Mouse (Mus musculus): ENCODE results near the gene Slfn9.
"Not testable (repeated sequence)": the region's sequence is repeated elsewhere in the genome, so short reads cannot be mapped to it uniquely, and the experiment has no call there.

Slfn9 gene

GRCm38 (mm10) chr11:82991469-82992166 is at the start of gene Slfn9:
TSS of gene Slfn9 (minus strand) at chr11:82991830.
- no peak for DNase-seq (ENCODE audit: low read depth, low spot score)

DNA sequence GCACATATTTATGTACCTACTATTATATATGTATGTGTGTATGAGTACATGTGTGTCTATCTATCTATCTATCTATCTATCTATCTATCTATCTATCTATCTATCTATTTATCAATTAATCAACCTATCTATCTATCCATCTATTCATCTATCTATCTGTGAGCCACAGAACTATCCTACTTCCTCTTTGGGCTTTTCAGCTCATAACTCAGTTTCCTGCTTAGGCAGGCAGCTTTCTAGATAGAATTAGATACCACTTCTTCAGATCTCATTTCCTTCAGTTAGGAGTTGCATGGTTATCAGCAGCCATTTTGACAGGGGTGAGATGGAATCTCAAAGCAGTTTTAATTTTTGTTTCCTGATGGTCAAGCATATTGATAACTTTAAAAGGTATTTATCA is 49.4 kb upstream of the Slfn9 start:
- DNase-seq (ENCODE audit: low read depth, low spot score): no peak

DNA sequence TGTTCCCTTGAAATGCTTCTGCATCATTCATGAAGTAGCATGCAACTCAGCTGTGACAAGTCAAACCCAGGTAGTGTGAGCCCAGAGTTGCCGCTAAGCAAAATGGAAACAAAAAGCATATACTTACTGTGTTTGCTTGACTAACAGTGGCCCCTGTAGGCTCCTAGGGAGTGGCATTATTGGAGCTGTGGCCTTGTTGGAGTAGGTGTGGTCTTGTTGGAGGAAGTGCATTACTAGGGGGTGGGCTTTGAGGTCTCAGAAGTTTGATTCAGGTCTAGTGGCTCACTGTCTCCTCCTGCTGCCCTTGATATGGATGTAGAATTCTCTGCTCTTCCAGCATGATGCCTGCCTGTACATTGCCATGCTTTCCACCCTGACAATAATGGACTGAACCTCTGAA is 48.7 kb upstream of the Slfn9 start:
- no peak for DNase-seq (ENCODE audit: low read depth, low spot score)

DNA sequence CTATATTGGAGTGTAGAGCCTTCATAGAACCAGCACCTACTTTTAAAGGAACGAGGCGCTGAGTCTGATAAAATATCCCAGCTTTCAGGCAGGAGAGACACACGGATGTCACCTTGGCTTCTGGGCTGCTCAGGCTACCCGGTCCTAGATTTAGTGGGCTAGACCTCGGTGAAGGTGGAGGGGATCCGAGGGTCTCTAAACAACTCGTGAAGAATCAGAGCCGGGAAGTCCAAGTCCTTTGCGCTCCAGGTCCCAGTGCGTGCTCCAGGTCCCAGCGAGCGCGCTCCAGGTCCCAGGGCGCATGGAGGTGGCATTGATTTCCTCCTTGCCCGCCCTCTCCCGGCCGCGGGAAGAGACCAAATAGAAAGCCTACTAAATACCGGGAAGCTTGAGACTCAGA is 48.2 kb upstream of the Slfn9 start:
- no peak for DNase-seq (ENCODE audit: low read depth, low spot score)

DNA sequence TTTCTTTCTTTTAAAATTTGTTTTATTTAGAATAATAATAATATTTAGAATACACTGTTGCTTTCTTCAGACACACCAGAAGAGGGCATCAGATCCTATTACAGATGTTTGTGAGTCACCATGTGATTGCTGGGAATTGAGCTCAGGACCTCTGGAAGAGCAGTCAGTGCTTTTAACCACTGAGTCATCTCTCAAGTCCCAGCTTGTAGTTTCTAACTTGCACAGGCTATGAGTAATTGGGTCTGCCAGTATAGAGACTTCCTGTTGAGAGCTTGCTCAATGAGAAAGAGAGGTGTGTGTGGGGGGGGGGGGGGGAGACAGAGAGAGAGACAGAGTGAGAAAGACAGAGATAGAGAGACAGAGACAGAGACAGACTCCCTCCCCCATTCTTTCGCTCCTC is 47.5 kb upstream of the Slfn9 start:
- no peak for DNase-seq (ENCODE audit: low read depth, low spot score)

DNA sequence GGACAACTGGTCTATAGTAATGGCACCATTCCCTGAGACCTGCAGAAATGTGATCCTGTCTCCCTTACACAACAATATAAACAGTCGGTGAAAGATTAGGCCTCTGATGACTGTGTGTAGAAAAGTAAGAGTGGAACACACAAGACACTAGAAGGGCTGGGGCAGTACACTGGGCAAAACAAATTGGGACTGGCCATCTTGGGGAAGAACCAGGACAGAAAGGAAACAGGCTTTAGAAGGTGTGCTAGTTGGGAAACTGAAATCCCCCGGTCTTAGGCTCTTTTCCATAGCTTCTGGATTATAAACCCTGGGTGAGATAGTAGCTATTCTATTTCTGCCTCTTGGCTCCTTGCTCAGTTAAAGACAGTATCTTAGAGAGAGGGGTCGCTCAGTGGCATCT is 47.1 kb upstream of the Slfn9 start:
- not testable (repeated sequence) for DNase-seq (ENCODE audit: low read depth, low spot score)

GRCm38 (mm10) chr11:83020621-83021020 is 29.0 kb upstream of the Slfn9 start, which contains the start of gene Slfn8:
TSS of gene Slfn8 (minus strand) at chr11:83020810.
- no peak for DNase-seq (ENCODE audit: low read depth, low spot score)

DNA sequence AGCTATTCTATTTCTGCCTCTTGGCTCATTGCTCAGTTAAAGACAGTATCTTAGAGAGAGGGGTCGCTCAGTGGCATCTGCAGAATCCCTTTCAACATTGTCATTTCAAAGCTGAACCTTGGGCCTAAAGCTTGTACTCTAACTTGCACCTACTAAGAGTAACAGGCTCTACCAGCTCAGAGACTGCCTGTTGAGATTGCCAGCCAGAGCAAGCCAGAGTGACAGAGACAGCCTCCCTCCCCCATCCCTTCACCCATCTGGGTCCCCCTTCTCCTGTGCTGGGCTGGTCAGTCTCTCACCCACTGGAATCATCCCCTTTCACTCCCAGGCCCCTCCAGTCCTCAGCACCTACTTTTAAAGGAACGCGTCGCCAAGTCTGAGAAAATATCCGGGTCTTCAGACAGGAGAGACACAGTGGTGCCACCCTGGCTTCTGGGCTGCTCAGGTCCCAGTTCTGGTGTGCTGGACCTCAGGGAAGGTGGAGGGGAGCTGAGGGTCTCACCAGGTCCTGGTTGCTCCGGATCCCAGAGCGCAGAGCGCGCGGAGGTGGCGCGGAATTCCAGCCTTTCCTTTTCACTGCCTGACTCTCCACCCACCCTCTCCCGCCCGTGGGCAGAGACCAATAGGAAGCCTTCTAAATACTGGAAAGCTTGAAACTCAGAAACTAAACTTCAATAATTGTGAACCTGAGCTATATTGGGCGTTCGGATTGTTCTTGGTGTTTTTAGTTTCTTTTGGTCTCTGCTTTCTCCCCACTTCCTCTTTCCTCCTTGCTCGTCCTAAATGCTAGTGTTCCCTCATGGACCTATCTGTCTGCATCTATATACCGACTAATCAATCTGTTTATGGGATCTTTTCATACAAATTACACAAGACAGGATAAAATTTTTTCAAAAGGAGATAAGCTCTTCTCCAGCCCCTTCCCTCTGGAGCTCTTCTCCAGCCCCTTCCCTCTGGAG is 28.2 kb upstream of the Slfn9 start:
- not testable (repeated sequence) for DNase-seq (ENCODE audit: low read depth, low spot score)

GRCm38 (mm10) chr11:83016093-83016492 is 24.5 kb upstream of the Slfn9 start:
- DNase-seq (ENCODE audit: low read depth, low spot score): no peak

DNA sequence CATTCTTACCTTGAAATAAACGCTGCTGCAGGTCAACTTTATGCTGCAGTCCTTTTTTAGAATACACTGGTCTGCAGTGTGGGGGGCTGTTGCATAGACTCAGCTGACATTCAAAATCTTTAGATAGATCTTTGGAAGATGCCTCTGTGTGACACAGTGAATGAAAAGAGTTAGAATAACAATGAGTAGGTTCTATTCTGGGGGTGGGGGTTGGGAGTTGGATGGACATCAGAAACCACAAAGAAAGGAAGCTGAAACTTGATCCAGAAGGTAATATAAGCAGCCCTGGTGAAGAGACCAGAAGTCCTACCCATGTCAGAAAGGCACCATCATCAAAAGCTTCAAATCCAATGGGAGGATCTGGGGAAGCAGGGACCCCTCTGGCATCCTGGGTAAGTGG is 21.7 kb upstream of the Slfn9 start:
- no peak for DNase-seq (ENCODE audit: low read depth, low spot score)

GRCm38 (mm10) chr11:82990612-82991385 is 831 bp downstream of the Slfn9 start:
- not testable (repeated sequence) for DNase-seq (ENCODE audit: low read depth, low spot score)

DNA sequence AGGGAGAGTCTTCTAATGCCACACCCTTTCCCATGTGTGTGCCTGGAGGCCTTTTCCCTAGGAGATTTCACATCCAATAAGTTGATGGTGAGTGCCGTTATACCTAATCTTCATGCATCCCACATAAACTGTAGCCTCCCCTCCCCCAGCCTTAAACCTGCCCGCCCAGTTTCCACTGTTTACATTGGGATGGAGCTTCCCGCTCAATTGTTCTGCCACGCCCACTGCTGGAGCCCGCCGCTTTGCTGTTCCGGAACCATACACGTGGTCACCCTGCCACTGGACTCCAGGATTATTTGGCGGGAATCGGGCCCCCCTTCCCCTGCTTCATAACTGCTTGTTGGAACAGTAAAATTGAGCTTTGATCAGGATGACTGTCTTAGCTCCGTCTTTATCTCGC is 2.3 kb downstream of the Slfn9 start:
- no peak for DNase-seq (ENCODE audit: low read depth, low spot score)

DNA sequence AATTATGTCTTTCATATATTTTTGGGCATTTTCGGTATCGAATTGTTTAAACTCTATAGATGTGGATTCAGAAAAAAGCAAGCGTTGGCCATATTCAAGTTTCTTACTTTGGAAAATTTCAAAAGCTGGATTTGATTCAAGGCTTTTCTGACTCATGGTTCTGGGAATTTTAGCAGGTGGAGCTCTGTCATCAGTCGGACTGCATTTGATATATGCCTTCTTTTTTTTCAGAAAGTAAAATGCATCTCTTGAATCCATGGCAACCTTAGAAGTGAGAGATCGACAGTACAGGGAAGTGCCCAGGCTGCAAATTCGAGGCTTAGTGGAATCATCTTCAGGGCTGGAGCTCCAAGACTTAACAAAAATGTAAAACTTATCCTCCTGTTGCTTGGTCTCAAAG is 4.0 kb downstream of the Slfn9 start:
- no peak for DNase-seq (ENCODE audit: low read depth, low spot score)

- DNase-seq (ENCODE audit: low read depth, low spot score): no peak
These were observed 8.4 kb downstream of the Slfn9 start for GRCm38 (mm10) chr11:82983193-82983592.

DNA sequence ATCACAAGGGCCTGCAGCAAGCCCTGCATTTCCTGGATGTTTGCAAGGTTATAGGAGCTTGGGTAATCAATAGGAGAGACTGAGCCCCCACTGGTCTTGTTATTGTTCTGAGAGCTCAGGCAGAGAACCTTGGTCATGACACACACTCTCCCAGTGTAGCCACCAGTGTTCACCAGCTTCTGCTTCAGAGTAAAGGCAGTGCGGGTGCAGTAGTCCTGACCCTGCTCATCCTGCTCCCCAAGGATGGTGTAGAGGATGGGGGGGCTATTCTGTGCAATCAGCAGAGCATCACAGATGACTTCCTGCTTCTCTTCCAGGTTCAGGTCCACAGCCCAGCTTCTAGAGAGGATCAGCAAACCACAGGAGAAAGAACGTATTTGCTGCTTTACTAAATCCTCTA is 9.2 kb downstream of the Slfn9 start:
- DNase-seq (ENCODE audit: low read depth, low spot score): not testable (repeated sequence)

GRCm38 (mm10) chr11:82973916-82974315 is 17.7 kb downstream of the Slfn9 start:
- no peak for DNase-seq (ENCODE audit: low read depth, low spot score)

GRCm38 (mm10) chr11:82971590-82971974 is 20.0 kb downstream of the Slfn9 start:
- no peak for DNase-seq (ENCODE audit: low read depth, low spot score)

- DNase-seq (ENCODE audit: low read depth, low spot score): peak; percentile 50
These were observed 20.7 kb downstream of the Slfn9 start for GRCm38 (mm10) chr11:82970712-82971589.

DNA sequence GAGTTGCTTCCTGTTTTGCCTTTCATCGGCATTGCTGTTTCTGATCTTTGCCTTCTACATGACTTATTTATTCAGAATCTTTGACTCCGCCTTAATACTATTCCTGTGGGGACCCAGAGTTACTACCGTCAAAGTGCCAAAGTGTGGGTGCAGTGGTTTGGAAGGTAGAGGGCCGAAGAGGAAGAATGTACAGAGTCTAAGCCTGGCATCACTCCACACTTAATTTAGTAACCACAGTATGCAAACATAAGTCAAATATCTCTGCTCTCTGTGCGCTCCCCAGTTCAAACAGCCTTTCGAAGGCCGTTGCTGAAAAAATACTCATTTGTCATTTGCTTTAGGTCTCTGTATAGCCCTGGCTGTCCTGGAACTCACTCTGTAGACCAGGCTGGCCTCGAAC is 29.4 kb downstream of the Slfn9 start:
- DNase-seq (ENCODE audit: low read depth, low spot score): no peak

DNA sequence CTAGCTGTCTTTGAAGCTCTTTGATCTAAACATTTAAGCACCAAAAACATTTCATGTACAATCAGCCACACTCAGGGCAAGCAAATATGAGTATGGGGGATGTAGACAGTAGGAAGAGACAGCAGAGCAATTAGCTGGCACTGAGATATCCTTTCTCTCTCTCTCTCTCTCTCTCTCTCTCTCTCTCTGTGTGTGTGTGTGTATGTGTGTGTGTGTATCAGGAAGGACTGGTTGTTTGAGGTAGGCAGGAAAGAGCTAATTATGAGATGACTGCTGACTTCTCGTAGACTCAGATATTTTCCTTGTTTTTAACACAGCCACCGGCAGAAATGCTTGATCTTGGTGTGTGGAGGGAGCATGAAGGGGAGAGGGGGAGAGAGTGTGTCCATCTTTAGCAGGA is 29.9 kb downstream of the Slfn9 start:
- no peak for DNase-seq (ENCODE audit: low read depth, low spot score)

DNA sequence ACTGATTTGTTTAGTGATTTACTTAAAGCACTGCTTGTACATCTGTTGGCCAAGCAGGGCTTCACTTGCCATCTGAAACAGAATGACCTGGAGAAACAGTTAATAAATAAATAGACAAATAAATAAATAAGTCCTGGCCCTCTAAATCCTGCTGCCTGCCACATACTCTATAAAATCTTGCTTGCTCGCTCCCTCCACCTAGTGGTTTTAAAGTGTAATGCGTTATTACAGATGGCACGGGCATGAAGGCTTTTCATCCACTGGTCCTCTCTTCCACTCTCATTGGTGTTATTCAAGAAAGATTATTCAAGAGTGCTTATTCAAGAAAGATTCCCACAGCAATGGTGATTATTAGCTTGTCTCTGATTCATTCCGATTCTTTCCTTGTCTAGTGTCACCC is 32.0 kb downstream of the Slfn9 start:
- DNase-seq (ENCODE audit: low read depth, low spot score): no peak

Data from brain, embryonic 18.5 days (tissue).